Mouse (Mus musculus) stomach, postnatal 0 days (tissue): ENCODE data around the gene S100a14. TPM values are rescaled to one million over a fixed set of nuclear protein-coding genes. Genes with fewer than 3 reads are reported as not detected.

Experiments
- ATAC-seq: fragments of 200-750 bp; cut with Nextera tagmentation; 2 replicates; pipeline ENCODE4 v1.8.0; 2017; ENCODE audit not compliant: low FRiP score, low TSS enrichment
- DNase-seq: peaks from one replicate; pipeline ENCODE4 v3.0.0-alpha.2; 2016; ENCODE audit warnings: low spot score
- H3K27ac ChIP-seq: fragments of 300-500 bp; sonication (generic); replicated peaks from 2 replicates; pipeline ENCODE4 v1.5.1; 2014; ENCODE audit warnings: mild to moderate bottlenecking, control low read depth
- H3K27me3 ChIP-seq: fragments of 300-500 bp; sonication (generic); 2 replicates; pipeline ENCODE4 v1.6.1; 2014; ENCODE audit warnings: low read length; ENCODE audit not compliant: control insufficient read depth, insufficient read depth
- H3K36me3 ChIP-seq: fragments of 300-500 bp; sonication (generic); 2 replicates; pipeline ENCODE4 v1.6.1; 2014; ENCODE audit warnings: low read length, mixed read lengths; ENCODE audit not compliant: control insufficient read depth, insufficient read depth
- H3K4me1 ChIP-seq: fragments of 300-500 bp; sonication (generic); replicated peaks from 2 replicates; pipeline ENCODE4 v1.6.1; 2014; ENCODE audit warnings: antibody characterized with exemption; ENCODE audit not compliant: control insufficient read depth, insufficient read depth
- H3K4me2 ChIP-seq: fragments of 300-500 bp; sonication (generic); replicated peaks from 2 replicates; pipeline ENCODE4 v1.6.1; 2014; ENCODE audit warnings: low read depth, mild to moderate bottlenecking, control low read depth, moderate library complexity
- H3K4me3 ChIP-seq: fragments of 300-500 bp; sonication (generic); 2 replicates; pipeline ENCODE4 v1.5.1; 2014; ENCODE audit warnings: low read depth, low read length, control low read depth
- H3K9ac ChIP-seq: fragments of 300-500 bp; sonication (generic); 2 replicates; pipeline ENCODE4 v1.6.1; 2014; ENCODE audit warnings: mild to moderate bottlenecking, low read length, control low read depth, mixed read lengths
- H3K9me3 ChIP-seq: fragments of 300-500 bp; sonication (generic); 2 replicates; pipeline ENCODE4 v1.6.1; 2016; ENCODE audit warnings: low read length; ENCODE audit not compliant: control insufficient read depth
- CTCF ChIP-seq: IDR thresholded peaks from 2 replicates; pipeline ENCODE4 v1.5.1; 2016; ENCODE audit warnings: antibody characterized with exemption, low read depth, mild to moderate bottlenecking, moderate library complexity
- EP300 ChIP-seq: optimal IDR thresholded peaks from 2 replicates; pipeline ENCODE3; 2016; ENCODE audit warnings: antibody characterized with exemption
- WGBS: fragments of 180-500 bp; shearing (Covaris S2); extraction: QIAGEN DNeasy Blood & Tissue Kit; methylation state at CpG from one replicate; pipeline ENCODE4 v1.1.7; 2014; 5-methylcytosine and 5-hydroxymethylcytosine counted together
- polyA plus RNA-seq: library from polyadenylated mRNA; unstranded; fragments of >200 nt; fragmentation: Nextera tagmentation; extraction: Ambion mirVana; gene quantifications from 2 replicates; pipeline ENCODE4 v1.2.1, GENCODE M21; 2015

Gene S100a14
- polyA plus RNA-seq, 1 experiment from 2014 or later, result 271 TPM

- peak; percentile 35; the same call in 1 of the 2 replicates for ATAC-seq
- WGBS, result 54% methylated on average over 4 of the region's 4 CpGs
- Histone ChIP-seq H3K4me3 (peak overlapping the region; percentile 17; the same call in 1 of the 2 replicates), H3K9me3 (no peaks in the 10 kb centered on the region), H3K27ac (peak overlapping the region; percentile 74), H3K9ac (peak overlapping the region; percentile 38), H3K4me2 (peak overlapping the region; percentile 36), H3K27me3 (no peaks in the 10 kb centered on the region), H3K36me3 (no peaks in the 10 kb centered on the region), H3K4me1 (no peaks in the 10 kb centered on the region)
- TF ChIP-seq EP300 (no peak), CTCF (no peak)
- no peak for DNase-seq
Observed at GRCm38 (mm10) chr3:90540904-90541303, 14.2 kb downstream of the S100a14 start.

DNA sequence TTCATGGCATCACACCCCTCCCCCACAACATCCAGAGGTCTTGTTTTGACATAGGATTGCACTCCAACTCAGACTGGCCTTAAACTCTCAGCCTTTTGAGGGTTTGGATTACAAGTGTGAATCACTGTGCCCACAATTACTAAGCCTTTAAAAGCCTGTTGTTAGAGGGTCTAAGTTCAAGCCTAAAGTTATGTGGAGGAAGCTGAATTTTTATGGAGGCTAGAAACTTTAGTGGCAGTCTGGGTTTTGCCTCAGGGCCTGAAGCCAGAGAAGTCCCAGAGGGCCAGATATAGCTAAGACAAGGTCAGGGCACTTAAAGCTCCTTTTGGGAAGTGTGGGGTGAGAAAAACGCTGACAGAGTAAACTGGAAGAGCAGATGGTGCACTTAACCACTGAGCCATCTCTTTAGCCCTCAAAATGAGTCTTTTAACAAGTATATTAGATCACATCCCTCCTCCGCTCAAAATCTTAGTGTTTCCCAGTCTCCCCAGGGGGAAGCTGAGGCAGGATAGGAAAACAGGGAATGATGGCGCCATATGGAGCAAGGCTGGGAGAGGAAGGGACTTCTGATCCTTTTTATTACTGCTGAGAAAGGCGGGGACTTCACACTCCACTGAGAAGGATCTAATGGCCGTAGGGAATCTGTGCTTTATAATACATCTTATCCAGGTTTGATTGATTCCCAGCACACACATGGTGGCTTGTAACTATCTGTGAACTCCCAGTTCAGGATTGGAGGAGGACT lies 23.2 kb downstream of the S100a14 start:
- H3K4me3 ChIP-seq, result no peak overlapping the region
- no peaks in the 10 kb centered on the region for H3K9me3 ChIP-seq
- WGBS, result 64% methylated on average over 5 of the region's 5 CpGs
- H3K9ac ChIP-seq, result no peak overlapping the region
- H3K4me2 ChIP-seq, result no peak overlapping the region
- H3K4me1 ChIP-seq, result no peaks in the 10 kb centered on the region
- ATAC-seq (no peak), DNase-seq (no peak)
- no peaks in the 10 kb centered on the region for H3K36me3 ChIP-seq
- no peaks in the 10 kb centered on the region for H3K27me3 ChIP-seq
- no peak overlapping the region for H3K27ac ChIP-seq
- TF ChIP-seq EP300 (no peak), CTCF (no peak)

DNA sequence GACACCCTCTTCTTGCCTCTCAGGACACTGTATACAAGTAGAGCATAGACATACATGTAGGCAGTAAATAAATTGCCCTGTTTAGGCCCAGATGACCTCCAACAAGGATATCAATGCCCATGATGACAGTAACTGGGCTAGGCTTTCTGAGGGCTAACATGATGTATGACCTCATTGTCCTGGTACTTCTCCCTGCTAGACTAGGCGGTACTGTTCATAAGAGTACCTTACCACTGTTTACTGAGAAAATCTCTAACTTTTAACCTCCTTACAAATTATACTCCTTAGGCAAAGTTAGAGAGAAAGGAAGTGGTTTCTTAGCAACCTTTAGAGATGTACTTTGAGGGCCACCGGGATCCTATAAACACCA lies 23.8 kb downstream of the S100a14 start:
- TF ChIP-seq CTCF, result no peak
- TF ChIP-seq EP300, result no peak
- Histone ChIP-seq H3K4me2 (no peak overlapping the region), H3K27ac (no peak overlapping the region), H3K4me1 (no peaks in the 10 kb centered on the region), H3K4me3 (no peak overlapping the region), H3K27me3 (no peaks in the 10 kb centered on the region), H3K36me3 (no peaks in the 10 kb centered on the region), H3K9ac (no peak overlapping the region), H3K9me3 (no peaks in the 10 kb centered on the region)
- peak; percentile 67 for ATAC-seq
- no peak for DNase-seq
- WGBS, result 69% methylated on average over 2 of the region's 2 CpGs

GRCm38 (mm10) chr3:90552231-90552630 lies 25.6 kb downstream of the S100a14 start:
- no peak overlapping the region for H3K27ac ChIP-seq
- DNase-seq, result no peak
- no peak for TF ChIP-seq EP300
- TF ChIP-seq CTCF, result no peak
- ATAC-seq, result no peak
- H3K9ac ChIP-seq, result no peak overlapping the region
- H3K27me3 ChIP-seq, result no peaks in the 10 kb centered on the region
- H3K4me3 ChIP-seq, result no peak overlapping the region
- H3K9me3 ChIP-seq, result no peaks in the 10 kb centered on the region
- no peak overlapping the region for H3K4me2 ChIP-seq
- WGBS, result 62% methylated on average over 2 of the region's 2 CpGs
- no peaks in the 10 kb centered on the region for H3K4me1 ChIP-seq
- no peaks in the 10 kb centered on the region for H3K36me3 ChIP-seq

DNA sequence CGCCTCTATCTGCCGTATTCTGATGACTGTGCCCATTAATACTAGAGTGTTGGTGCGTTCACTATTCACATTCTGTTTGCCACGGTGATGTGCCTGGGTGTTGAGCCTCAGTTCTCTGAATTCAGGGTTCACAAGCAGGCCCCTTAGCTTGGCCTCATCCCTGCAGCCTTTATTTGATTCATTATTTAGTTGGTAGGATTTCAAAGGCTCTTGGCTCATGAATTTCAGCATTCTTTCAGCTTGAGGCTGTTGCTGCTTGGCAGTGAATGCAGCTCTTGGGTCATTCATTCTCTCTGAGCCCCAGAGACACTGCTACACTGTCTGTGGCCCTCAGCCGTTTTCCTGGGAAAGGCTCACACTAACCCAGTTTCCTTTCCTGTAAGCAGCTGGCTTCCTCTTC lies 29.3 kb downstream of the S100a14 start:
- DNase-seq (no peak), ATAC-seq (no peak)
- 54% methylated on average over 5 of the region's 5 CpGs for WGBS
- H3K27me3 ChIP-seq, result no peaks in the 10 kb centered on the region
- H3K36me3 ChIP-seq, result no peaks in the 10 kb centered on the region
- no peak overlapping the region for H3K4me2 ChIP-seq
- H3K9ac ChIP-seq, result no peak overlapping the region
- H3K4me1 ChIP-seq, result no peaks in the 10 kb centered on the region
- no peak overlapping the region for H3K4me3 ChIP-seq
- no peaks in the 10 kb centered on the region for H3K9me3 ChIP-seq
- 0 out of 2 replicates have a peak overlapping the region, but pooled peaks have one; percentile 40 for H3K27ac ChIP-seq
- TF ChIP-seq CTCF (no peak), EP300 (no peak)

GRCm38 (mm10) chr3:90560008-90560628 lies 33.5 kb downstream of the S100a14 start, which contains the start of gene S100a3:
Gene S100a3 (plus strand): TSS chr3:90560578.
- no peak for DNase-seq

More at GRCm38 (mm10) chr3:90560008-90560628, 33.5 kb downstream of the S100a14 start, which contains the start of gene S100a3:
- TF ChIP-seq EP300, result no peak
- no peak for TF ChIP-seq CTCF
- H3K27ac ChIP-seq, result no peak within 1 kb of the TSS
- no peaks in the 10 kb centered on the region for H3K4me1 ChIP-seq
- H3K27me3 ChIP-seq, result no peaks in the 10 kb centered on the region
- H3K4me2 ChIP-seq, result no peak within 1 kb of the TSS
- no peaks in the 10 kb centered on the region for H3K36me3 ChIP-seq
- H3K9ac ChIP-seq, result no peak within 1 kb of the TSS
- ATAC-seq, result no peak
- H3K9me3 ChIP-seq, result no peaks in the 10 kb centered on the region
- H3K4me3 ChIP-seq, result no peak within 1 kb of the TSS
- WGBS, result 68% methylated on average over 6 of the region's 6 CpGs
